Mouse (Mus musculus) liver, postnatal 0 days (tissue): ENCODE results near the gene Oas1g. TPM values are rescaled to one million over a fixed set of nuclear protein-coding genes. Genes with fewer than 3 reads are reported as not detected.
A peak's percentile ranks its signal among the peaks of the same experiment; 100 is the strongest.

ENCODE experiments used
- ATAC-seq: fragments of 200-750 bp; cut with Nextera tagmentation; 2 replicates; pipeline ENCODE4 v1.8.0; 2017; ENCODE audit warnings: mild to moderate bottlenecking, moderate library complexity
- DNase-seq: peaks from one replicate; pipeline ENCODE4 v3.0.0-alpha.2; 2016
- H3K27ac ChIP-seq: fragments of 300-500 bp; sonication (generic); 2 replicates; pipeline ENCODE4 v1.5.1; 2014; ENCODE audit warnings: antibody characterized with exemption, moderate library complexity, mild to moderate bottlenecking, low read depth
- H3K27me3 ChIP-seq: fragments of 300-500 bp; sonication (generic); 2 replicates; pipeline ENCODE4 v1.6.1; 2014; ENCODE audit warnings: low read length, control low read depth, mixed read lengths; ENCODE audit not compliant: insufficient read depth
- H3K36me3 ChIP-seq: fragments of 300-500 bp; sonication (generic); replicated peaks from 2 replicates; pipeline ENCODE4 v1.6.1; 2014; ENCODE audit warnings: mild to moderate bottlenecking, control low read depth, low read length, moderate library complexity, mixed read lengths; ENCODE audit not compliant: insufficient read depth
- H3K4me1 ChIP-seq: fragments of 300-500 bp; sonication (generic); 2 replicates; pipeline ENCODE4 v1.6.1; 2014; ENCODE audit warnings: antibody characterized with exemption, mild to moderate bottlenecking, control low read depth; ENCODE audit not compliant: insufficient read depth
- H3K4me2 ChIP-seq: fragments of 300-500 bp; sonication (generic); 2 replicates; pipeline ENCODE4 v1.6.1; 2014; ENCODE audit warnings: low read depth, mild to moderate bottlenecking, low read length, moderate library complexity, mixed read lengths
- H3K4me3 ChIP-seq: fragments of 300-500 bp; sonication (generic); 2 replicates; pipeline ENCODE4 v1.5.1; 2014; ENCODE audit warnings: low read depth, low read length
- H3K9ac ChIP-seq: fragments of 300-500 bp; sonication (generic); replicated peaks from 2 replicates; pipeline ENCODE4 v1.6.1; 2014; ENCODE audit warnings: mild to moderate bottlenecking, moderate library complexity
- H3K9me3 ChIP-seq: fragments of 300-500 bp; sonication (generic); 2 replicates; pipeline ENCODE4 v1.6.1; 2016; ENCODE audit warnings: mild to moderate bottlenecking, control low read depth, low read length, mixed read lengths
- CTCF ChIP-seq: sonication (generic); IDR thresholded peaks from 2 replicates; pipeline ENCODE4 v1.5.1; 2016; ENCODE audit warnings: antibody characterized with exemption, low read depth
- EP300 ChIP-seq: IDR thresholded peaks from 2 replicates; pipeline ENCODE4 v1.6.1; 2016; ENCODE audit warnings: antibody characterized with exemption, low read depth, mild to moderate bottlenecking
- WGBS: fragments of 180-500 bp; shearing (Covaris S2); extraction: QIAGEN DNeasy Blood & Tissue Kit; methylation state at CpG from one replicate; pipeline ENCODE4 v1.1.7; 2014; ENCODE audit not compliant: insufficient replicate concordance; 5-methylcytosine and 5-hydroxymethylcytosine counted together
- polyA plus RNA-seq: library from polyadenylated mRNA; unstranded; fragments of >200 nt; fragmentation: Nextera tagmentation; extraction: Ambion mirVana; gene quantifications from 2 replicates; pipeline ENCODE4 v1.2.1, GENCODE M21; 2015

The Oas1g gene
- polyA plus RNA-seq, 1 experiment from 2014 or later, result 2.9 TPM

DNA sequence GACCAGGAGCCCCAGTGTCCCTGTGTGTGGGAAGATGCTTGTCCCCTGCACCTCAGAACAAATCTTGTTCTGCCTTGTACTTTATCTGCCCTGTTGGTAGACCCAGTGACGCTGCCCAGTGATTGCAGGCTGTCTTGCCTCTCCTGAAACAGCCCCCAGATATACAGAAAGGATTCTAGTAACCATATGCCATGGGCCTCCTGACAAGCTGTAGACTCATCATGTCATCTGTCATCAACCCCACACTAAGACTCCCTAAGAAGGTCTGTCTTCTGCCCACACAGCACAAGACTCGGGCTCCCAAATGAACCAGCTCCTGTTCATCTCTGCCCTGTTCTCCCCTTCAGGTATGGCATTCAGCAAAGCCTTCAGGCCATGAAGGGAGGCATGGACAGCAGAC lies 28.2 kb downstream of the Oas1g start:
- H3K4me2 ChIP-seq, result no peak overlapping the region
- 0 out of 2 replicates have a peak, but pooled peaks cover 4% of the 10 kb centered on the region for H3K9me3 ChIP-seq
- H3K9ac ChIP-seq, result no peak overlapping the region
- 61% methylated on average over 2 of the region's 2 CpGs for WGBS
- H3K27ac ChIP-seq, result no peak overlapping the region
- H3K4me3 ChIP-seq, result no peak overlapping the region
- H3K4me1 ChIP-seq, result no peaks in the 10 kb centered on the region
- DNase-seq (no peak), ATAC-seq (no peak)
- TF ChIP-seq CTCF (no peak), EP300 (no peak)
- no peaks in the 10 kb centered on the region for H3K27me3 ChIP-seq
- H3K36me3 ChIP-seq, result no peaks in the 10 kb centered on the region

DNA sequence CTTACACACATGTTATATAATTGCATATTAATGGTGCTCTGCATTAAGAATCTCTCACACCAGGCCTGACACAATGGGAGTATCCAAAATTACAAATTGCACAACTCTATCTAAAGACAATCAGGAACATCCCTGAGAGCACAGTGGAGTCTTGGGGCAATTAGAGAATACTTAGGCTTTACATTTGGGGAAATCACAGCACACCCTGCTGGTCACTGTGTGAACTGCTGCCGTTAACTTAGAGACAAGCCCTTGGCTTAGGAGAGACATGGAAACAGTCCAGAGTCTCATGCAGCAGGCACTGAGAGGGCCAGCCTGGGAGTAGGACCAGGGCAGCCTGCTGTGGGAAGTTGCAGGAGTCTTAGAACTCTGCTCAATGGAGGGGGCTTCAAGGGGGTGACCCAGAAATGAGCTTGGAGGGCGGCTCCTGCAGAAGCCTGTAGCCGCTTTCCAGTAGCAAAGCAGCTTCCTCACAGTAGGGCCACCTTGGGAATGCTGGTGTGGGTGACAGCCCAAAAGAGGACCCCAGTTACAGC lies 37.7 kb downstream of the Oas1g start:
- H3K36me3 ChIP-seq, result no peaks in the 10 kb centered on the region
- no peak overlapping the region for H3K9ac ChIP-seq
- H3K4me1 ChIP-seq, result no peaks in the 10 kb centered on the region
- H3K4me3 ChIP-seq, result no peak overlapping the region
- H3K27ac ChIP-seq, result no peak overlapping the region
- H3K9me3 ChIP-seq, result 0 out of 2 replicates have a peak, but pooled peaks cover 6% of the 10 kb centered on the region
- H3K4me2 ChIP-seq, result no peak overlapping the region
- DNase-seq, result peak; percentile 52
- no peak for TF ChIP-seq EP300
- TF ChIP-seq CTCF, result peak; percentile 83
- H3K27me3 ChIP-seq, result no peaks in the 10 kb centered on the region
- no peak for ATAC-seq
- 65% methylated on average over 3 of the region's 3 CpGs for WGBS

DNA sequence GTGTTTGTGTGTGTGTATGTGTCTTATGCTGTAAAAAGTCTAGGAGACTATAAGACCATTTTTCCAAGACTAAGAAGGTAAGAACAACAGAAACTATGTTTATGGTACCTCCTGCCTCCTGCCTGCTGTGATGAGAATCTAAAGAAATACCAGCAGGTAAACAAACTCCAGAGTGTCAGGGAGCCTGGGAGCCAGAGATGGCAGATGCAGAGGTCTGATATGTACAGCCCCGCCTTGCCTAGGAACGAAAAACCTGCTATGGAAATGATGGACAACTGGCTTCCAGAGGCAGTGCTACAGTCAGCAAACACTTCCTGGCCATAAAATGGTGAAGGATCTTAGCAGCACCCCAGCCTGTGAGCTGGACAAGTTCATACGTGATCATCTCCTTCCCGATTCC lies 40.3 kb downstream of the Oas1g start, which contains the start of gene Oas1f:
Gene Oas1f (plus strand): TSS at position 301 of the 400 bp plus-strand sequence.
- Histone ChIP-seq H3K9ac (no peak within 1 kb of the TSS), H3K4me3 (no peak within 1 kb of the TSS), H3K27ac (no peak within 1 kb of the TSS), H3K4me1 (no peaks in the 10 kb centered on the region), H3K9me3 (no peaks in the 10 kb centered on the region), H3K27me3 (no peaks in the 10 kb centered on the region), H3K4me2 (no peak within 1 kb of the TSS), H3K36me3 (no peaks in the 10 kb centered on the region)
- TF ChIP-seq EP300, result no peak
- no peak for TF ChIP-seq CTCF
- DNase-seq, result no peak
- 59% methylated on average over 4 of the region's 4 CpGs for WGBS
- ATAC-seq, result no peak

DNA sequence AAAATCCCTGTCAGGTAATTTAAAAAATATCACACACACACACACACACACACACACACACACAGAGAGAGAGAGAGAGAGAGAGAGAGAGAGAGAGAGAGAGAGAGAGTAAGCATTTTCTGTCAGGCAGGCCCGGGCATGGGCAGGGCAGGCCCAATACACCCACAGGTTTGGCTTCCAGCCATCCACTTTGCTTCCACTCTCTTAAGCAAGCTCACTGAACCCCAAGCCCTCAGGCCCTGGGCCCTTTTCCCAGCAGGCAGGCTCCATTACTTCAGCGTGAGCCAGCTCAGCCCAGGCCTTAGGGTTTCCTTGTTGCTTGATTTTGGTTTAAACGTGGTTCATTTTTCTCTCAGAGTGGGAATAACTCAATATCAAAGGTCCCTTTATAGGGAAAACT lies 42.7 kb downstream of the Oas1g start:
- 72% methylated on average over 3 of the region's 3 CpGs for WGBS
- Histone ChIP-seq H3K27ac (no peak overlapping the region), H3K4me3 (no peak overlapping the region), H3K4me2 (no peak overlapping the region), H3K4me1 (no peaks in the 10 kb centered on the region), H3K36me3 (no peaks in the 10 kb centered on the region), H3K27me3 (no peaks in the 10 kb centered on the region), H3K9ac (no peak overlapping the region), H3K9me3 (no peaks in the 10 kb centered on the region)
- DNase-seq, result no peak
- ATAC-seq, result no peak
- TF ChIP-seq CTCF (no peak), EP300 (no peak)

DNA sequence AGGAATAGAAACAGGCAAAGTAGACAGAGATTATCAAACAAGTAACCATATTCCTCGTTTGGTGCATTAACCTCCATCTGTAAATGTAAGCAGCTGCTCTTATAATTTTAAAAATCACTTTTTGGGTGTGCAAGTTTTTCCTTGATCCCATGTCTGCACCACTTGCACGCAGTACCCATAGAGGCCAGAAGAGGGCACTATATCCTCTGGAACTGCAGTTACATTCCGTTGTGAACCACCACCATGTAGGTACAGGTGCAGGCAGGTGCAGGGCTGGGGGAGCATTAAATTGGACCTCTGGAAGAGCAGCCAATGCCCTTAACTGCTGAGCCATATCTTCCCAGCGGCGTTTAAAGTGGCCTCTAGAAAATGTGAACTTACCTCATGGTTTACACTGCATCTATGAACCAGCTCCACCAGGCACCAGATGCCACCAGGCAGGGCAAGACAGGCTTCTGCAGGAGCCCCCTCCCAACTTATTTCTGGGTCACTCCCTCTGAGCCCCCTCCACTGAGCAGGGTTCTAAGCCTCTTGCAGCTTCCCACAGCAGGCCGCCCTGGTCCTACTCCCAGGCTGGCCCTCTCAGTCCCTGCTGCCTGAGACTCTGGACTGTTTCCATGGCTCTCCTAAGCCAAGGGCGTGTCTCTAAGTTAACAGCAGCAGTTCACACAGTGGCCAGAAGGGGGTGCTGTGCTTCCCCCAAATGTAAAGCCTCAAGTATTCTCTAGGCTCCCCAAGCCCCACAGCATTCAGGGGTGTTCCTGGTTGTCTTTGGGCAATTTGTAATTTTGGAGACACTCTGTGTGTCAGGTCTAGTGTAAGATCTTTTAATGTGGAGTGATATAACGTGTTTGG lies 50.5 kb downstream of the Oas1g start:
- no peaks in the 10 kb centered on the region for H3K4me1 ChIP-seq
- H3K36me3 ChIP-seq, result no peaks in the 10 kb centered on the region
- no peak for ATAC-seq
- no peak overlapping the region for H3K4me2 ChIP-seq
- peak; percentile 82 for TF ChIP-seq CTCF
- TF ChIP-seq EP300, result no peak
- no peak overlapping the region for H3K27ac ChIP-seq
- 10% methylated on average over 8 of the region's 8 CpGs for WGBS
- DNase-seq, result peak; percentile 69
- no peaks in the 10 kb centered on the region for H3K9me3 ChIP-seq
- no peak overlapping the region for H3K9ac ChIP-seq
- H3K27me3 ChIP-seq, result peaks cover 6% of the 10 kb centered on the region; the same call in 1 of the 2 replicates
- H3K4me3 ChIP-seq, result no peak overlapping the region

DNA sequence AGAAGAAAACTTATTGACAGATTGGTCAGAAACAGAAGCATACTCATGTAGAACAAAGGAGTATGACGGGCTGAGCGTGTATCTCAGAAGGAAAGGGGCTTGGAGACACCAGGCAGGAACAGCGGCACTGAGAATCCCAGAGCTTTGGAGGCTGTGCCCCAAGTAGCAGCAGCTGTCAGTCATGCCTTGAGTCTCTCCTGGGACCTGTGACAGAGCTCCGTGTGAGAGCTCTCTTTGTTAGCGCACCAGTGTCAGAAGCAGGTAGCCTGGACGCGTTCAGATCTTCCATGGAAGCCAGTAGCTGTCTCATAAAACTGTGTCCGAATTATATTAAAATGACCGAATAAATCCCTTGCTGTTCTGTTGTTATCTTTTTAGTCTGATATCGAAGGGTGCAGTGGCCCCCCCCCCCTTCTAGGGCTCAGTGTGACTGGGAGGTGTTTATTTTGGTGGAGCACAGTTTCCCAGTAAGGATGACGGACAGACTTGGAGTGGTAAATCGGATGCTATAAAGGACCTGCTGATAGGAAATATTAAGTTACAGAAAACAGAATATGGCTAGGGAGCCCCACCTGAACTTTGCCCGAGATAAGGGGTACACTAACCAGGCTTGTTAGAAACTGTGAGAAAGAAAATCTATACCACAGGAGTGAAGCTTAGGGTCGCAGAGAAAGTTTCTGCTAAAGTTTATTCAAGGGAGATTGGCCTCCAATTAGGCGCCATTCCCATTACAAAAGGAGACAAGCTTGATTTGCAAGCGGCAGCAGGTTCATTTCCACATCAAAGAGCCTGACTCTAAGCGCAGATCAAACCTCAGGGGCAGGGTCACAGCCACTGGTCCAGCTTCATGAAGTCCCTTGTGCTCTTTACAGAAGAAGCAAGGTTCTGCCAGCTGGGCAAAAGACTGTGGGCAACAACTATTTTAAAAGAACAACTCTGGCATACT lies 53.8 kb downstream of the Oas1g start:
- no peaks in the 10 kb centered on the region for H3K36me3 ChIP-seq
- ATAC-seq (no peak), DNase-seq (no peak)
- WGBS, result 15% methylated on average over 17 of the region's 17 CpGs
- peaks cover 6% of the 10 kb centered on the region; the same call in 1 of the 2 replicates for H3K27me3 ChIP-seq
- H3K27ac ChIP-seq, result no peak overlapping the region
- H3K4me1 ChIP-seq, result no peaks in the 10 kb centered on the region
- no peak overlapping the region for H3K4me2 ChIP-seq
- no peaks in the 10 kb centered on the region for H3K9me3 ChIP-seq
- TF ChIP-seq EP300 (no peak), CTCF (no peak)
- no peak overlapping the region for H3K9ac ChIP-seq
- H3K4me3 ChIP-seq, result no peak overlapping the region
